Mouse (Mus musculus) neural tube, embryonic 12.5 days (tissue): ENCODE measurements around the gene Rhog. TPM values are rescaled to one million over a fixed set of nuclear protein-coding genes. Genes with fewer than 3 reads are reported as not detected.

Source experiments
- ATAC-seq: fragments of 200-750 bp; cut with Nextera tagmentation; 2 replicates; pipeline ENCODE4 v1.8.0; 2017; ENCODE audit warnings: low read depth, mild to moderate bottlenecking, moderate TSS enrichment, moderate library complexity; ENCODE audit not compliant: low FRiP score
- H3K27ac ChIP-seq: fragments of 300-500 bp; sonication (generic); 2 replicates; pipeline ENCODE4 v1.5.1; 2016
- H3K27me3 ChIP-seq: fragments of 300-500 bp; sonication (generic); replicated peaks from 2 replicates; pipeline ENCODE4 v1.6.1; 2016; ENCODE audit warnings: mild to moderate bottlenecking
- H3K36me3 ChIP-seq: fragments of 300-500 bp; sonication (generic); 2 replicates; pipeline ENCODE4 v1.6.1; 2016; ENCODE audit warnings: mild to moderate bottlenecking
- H3K4me1 ChIP-seq: fragments of 300-500 bp; sonication (generic); 2 replicates; pipeline ENCODE4 v1.6.1; 2016
- H3K4me2 ChIP-seq: fragments of 300-500 bp; sonication (generic); replicated peaks from 2 replicates; pipeline ENCODE4 v1.6.1; 2016; ENCODE audit warnings: mild to moderate bottlenecking
- H3K4me3 ChIP-seq: fragments of 300-500 bp; sonication (generic); 2 replicates; pipeline ENCODE4 v1.5.1; 2016
- H3K9ac ChIP-seq: fragments of 300-500 bp; sonication (generic); 2 replicates; pipeline ENCODE4 v1.6.1; 2016; ENCODE audit warnings: mild to moderate bottlenecking
- H3K9me3 ChIP-seq: fragments of 300-500 bp; sonication (generic); 2 replicates; pipeline ENCODE4 v1.6.1; 2016; ENCODE audit warnings: mild to moderate bottlenecking
- WGBS: fragments of 180-500 bp; shearing (Covaris S2); methylation state at CpG from one replicate; pipeline ENCODE4 v1.1.7; 2016; 5-methylcytosine and 5-hydroxymethylcytosine counted together
- polyA plus RNA-seq: library from polyadenylated mRNA; unstranded; fragments of >200 nt; fragmentation: Nextera tagmentation; extraction: Ambion mirVana; gene quantifications from 2 replicates; pipeline ENCODE4 v1.2.1, GENCODE M21; 2016

Gene Rhog
- polyA plus RNA-seq, 1 experiment from 2014 or later = 28.2 TPM

- peaks cover 34% of the 10 kb centered on the region for H3K4me1 ChIP-seq
- peak overlapping the region; percentile 87 for H3K4me2 ChIP-seq
- H3K27ac ChIP-seq = peak overlapping the region; percentile 50; the same call in 1 of the 2 replicates
- WGBS = under 1% methylated on average over 23 of the region's 23 CpGs
- H3K27me3 ChIP-seq = no peaks in the 10 kb centered on the region
- peak overlapping the region; percentile 79 for H3K9ac ChIP-seq
- H3K36me3 ChIP-seq = no peaks in the 10 kb centered on the region
- ATAC-seq = peak; percentile 52
- H3K9me3 ChIP-seq = no peaks in the 10 kb centered on the region
- peak overlapping the region; percentile 85 for H3K4me3 ChIP-seq
These were observed 6.3 kb downstream of the Rhog start for GRCm38 (mm10) chr7:102249531-102249895.

GRCm38 (mm10) chr7:102248691-102249404 is 7.0 kb downstream of the Rhog start:
- H3K4me2 ChIP-seq = peak overlapping the region; percentile 87
- WGBS = 30% methylated on average over 16 of the region's 16 CpGs
- H3K9me3 ChIP-seq = no peaks in the 10 kb centered on the region
- peaks cover 34% of the 10 kb centered on the region for H3K4me1 ChIP-seq
- ATAC-seq = no peak
- H3K9ac ChIP-seq = peak overlapping the region; percentile 79
- H3K27me3 ChIP-seq = no peaks in the 10 kb centered on the region
- no peak overlapping the region for H3K27ac ChIP-seq
- H3K36me3 ChIP-seq = no peaks in the 10 kb centered on the region
- H3K4me3 ChIP-seq = peak overlapping the region; percentile 85

GRCm38 (mm10) chr7:102246956-102247797 is 8.7 kb downstream of the Rhog start:
- H3K4me1 ChIP-seq = peaks cover 34% of the 10 kb centered on the region

GRCm38 (mm10) chr7:102246265-102246664 is 9.6 kb downstream of the Rhog start:
- Histone ChIP-seq H3K27me3 (no peaks in the 10 kb centered on the region), H3K4me3 (no peak overlapping the region), H3K36me3 (no peaks in the 10 kb centered on the region), H3K9me3 (no peaks in the 10 kb centered on the region), H3K4me2 (no peak overlapping the region), H3K27ac (peak overlapping the region; percentile 17; the same call in 1 of the 2 replicates), H3K9ac (no peak overlapping the region), H3K4me1 (peaks cover 34% of the 10 kb centered on the region)
- WGBS = 76% methylated on average over 6 of the region's 6 CpGs
- ATAC-seq = no peak

More at GRCm38 (mm10) chr7:102246956-102247797, 8.7 kb downstream of the Rhog start:
- Histone ChIP-seq H3K4me3 (no peak overlapping the region), H3K4me2 (peak overlapping the region; percentile 87), H3K27me3 (no peaks in the 10 kb centered on the region), H3K27ac (no peak overlapping the region), H3K9me3 (no peaks in the 10 kb centered on the region), H3K9ac (no peak overlapping the region; the same call in 1 of the 2 replicates), H3K36me3 (no peaks in the 10 kb centered on the region)
- 75% methylated on average over 12 of the region's 12 CpGs for WGBS
- no peak for ATAC-seq

GRCm38 (mm10) chr7:102245775-102246174 is 10.1 kb downstream of the Rhog start:
- no peak overlapping the region for H3K9ac ChIP-seq
- WGBS = 10% methylated on average over 1 of the region's 1 CpGs

GRCm38 (mm10) chr7:102244782-102245535 is 10.9 kb downstream of the Rhog start:
- ATAC-seq = no peak
- H3K9ac ChIP-seq = no peak overlapping the region
- H3K27ac ChIP-seq = no peak overlapping the region
- H3K36me3 ChIP-seq = peaks cover 11% of the 10 kb centered on the region
- H3K9me3 ChIP-seq = no peaks in the 10 kb centered on the region
- H3K4me1 ChIP-seq = peaks cover 34% of the 10 kb centered on the region
- WGBS = 93% methylated on average over 3 of the region's 3 CpGs
- H3K4me3 ChIP-seq = no peak overlapping the region
- H3K27me3 ChIP-seq = no peaks in the 10 kb centered on the region
- no peak overlapping the region for H3K4me2 ChIP-seq

More at GRCm38 (mm10) chr7:102245775-102246174, 10.1 kb downstream of the Rhog start:
- H3K4me3 ChIP-seq = no peak overlapping the region
- no peaks in the 10 kb centered on the region for H3K27me3 ChIP-seq
- ATAC-seq = no peak
- no peaks in the 10 kb centered on the region for H3K9me3 ChIP-seq
- peak overlapping the region; percentile 17; the same call in 1 of the 2 replicates for H3K27ac ChIP-seq
- H3K4me1 ChIP-seq = peaks cover 34% of the 10 kb centered on the region
- H3K36me3 ChIP-seq = peaks cover 4% of the 10 kb centered on the region; the same call in 1 of the 2 replicates
- H3K4me2 ChIP-seq = no peak overlapping the region

- Histone ChIP-seq H3K36me3 (peaks cover 22% of the 10 kb centered on the region), H3K4me3 (no peak overlapping the region), H3K4me2 (no peak overlapping the region), H3K27ac (no peak overlapping the region), H3K4me1 (peaks cover 28% of the 10 kb centered on the region), H3K27me3 (no peaks in the 10 kb centered on the region), H3K9me3 (no peaks in the 10 kb centered on the region), H3K9ac (no peak overlapping the region)
- 78% methylated on average over 2 of the region's 2 CpGs for WGBS
- ATAC-seq = no peak
These were observed 12.0 kb downstream of the Rhog start for GRCm38 (mm10) chr7:102243870-102244269.

- WGBS = 91% methylated on average over 3 of the region's 3 CpGs
- Histone ChIP-seq H3K9me3 (no peaks in the 10 kb centered on the region), H3K27me3 (no peaks in the 10 kb centered on the region), H3K36me3 (peaks cover 31% of the 10 kb centered on the region), H3K4me3 (no peak overlapping the region), H3K4me2 (no peak overlapping the region), H3K4me1 (peaks cover 18% of the 10 kb centered on the region), H3K27ac (no peak overlapping the region), H3K9ac (no peak overlapping the region)
- no peak for ATAC-seq
These were observed 12.9 kb downstream of the Rhog start for GRCm38 (mm10) chr7:102242917-102243316.

GRCm38 (mm10) chr7:102242371-102242770 is 13.5 kb downstream of the Rhog start:
- H3K27ac ChIP-seq = no peak overlapping the region
- no peak overlapping the region for H3K4me3 ChIP-seq
- H3K9ac ChIP-seq = no peak overlapping the region
- H3K4me2 ChIP-seq = no peak overlapping the region
- 91% methylated on average over 5 of the region's 5 CpGs for WGBS
- H3K27me3 ChIP-seq = no peaks in the 10 kb centered on the region
- H3K36me3 ChIP-seq = peaks cover 35% of the 10 kb centered on the region
- peaks cover 14% of the 10 kb centered on the region for H3K4me1 ChIP-seq
- no peaks in the 10 kb centered on the region for H3K9me3 ChIP-seq
- ATAC-seq = no peak

- H3K27me3 ChIP-seq = no peaks in the 10 kb centered on the region
- H3K4me1 ChIP-seq = no peaks in the 10 kb centered on the region
- no peak for ATAC-seq
- H3K4me2 ChIP-seq = no peak overlapping the region
- H3K27ac ChIP-seq = no peak overlapping the region
- no peak overlapping the region for H3K9ac ChIP-seq
- WGBS = 95% methylated on average over 16 of the region's 16 CpGs
- H3K9me3 ChIP-seq = no peaks in the 10 kb centered on the region
- no peak overlapping the region for H3K4me3 ChIP-seq
- peaks cover 48% of the 10 kb centered on the region for H3K36me3 ChIP-seq
These were observed 16.3 kb downstream of the Rhog start for GRCm38 (mm10) chr7:102239591-102239990.

- H3K4me1 ChIP-seq = no peaks in the 10 kb centered on the region
- H3K9me3 ChIP-seq = no peaks in the 10 kb centered on the region
- H3K4me2 ChIP-seq = no peak overlapping the region
- 83% methylated on average over 8 of the region's 8 CpGs for WGBS
- peaks cover 48% of the 10 kb centered on the region for H3K36me3 ChIP-seq
- H3K9ac ChIP-seq = no peak overlapping the region
- H3K4me3 ChIP-seq = no peak overlapping the region
- no peak overlapping the region for H3K27ac ChIP-seq
- no peak for ATAC-seq
- H3K27me3 ChIP-seq = no peaks in the 10 kb centered on the region
These were observed 17.1 kb downstream of the Rhog start for GRCm38 (mm10) chr7:102238686-102239286.
